Mouse (Mus musculus): ENCODE results near the gene S100a8.

The S100a8 gene

GRCm38 (mm10) chr3:90668846-90669245, at the start of gene S100a8:
Gene S100a8 (plus strand): TSS chr3:90668978.
- DNase-seq (ENCODE audit: low spot score): no peak

- no peak for DNase-seq (ENCODE audit: low spot score)
These were observed 47.2 kb upstream of the S100a8 start for GRCm38 (mm10) chr3:90621552-90621951.

- DNase-seq (ENCODE audit: low spot score): peak; percentile 93
These were observed 45.2 kb upstream of the S100a8 start for GRCm38 (mm10) chr3:90623435-90624071.

- DNase-seq (ENCODE audit: low spot score): no peak
These were observed 43.3 kb upstream of the S100a8 start for GRCm38 (mm10) chr3:90625496-90625895.

GRCm38 (mm10) chr3:90626266-90627021, 42.3 kb upstream of the S100a8 start:
- no peak for DNase-seq (ENCODE audit: low spot score)

- no peak for DNase-seq (ENCODE audit: low spot score)
These were observed 41.4 kb upstream of the S100a8 start for GRCm38 (mm10) chr3:90627366-90627765.

GRCm38 (mm10) chr3:90627807-90628206, 41.0 kb upstream of the S100a8 start:
- DNase-seq (ENCODE audit: low spot score): peak; percentile 74

- no peak for DNase-seq (ENCODE audit: low spot score)
These were observed 39.5 kb upstream of the S100a8 start for GRCm38 (mm10) chr3:90629298-90629697.

- no peak for DNase-seq (ENCODE audit: low spot score)
These were observed 36.8 kb upstream of the S100a8 start for GRCm38 (mm10) chr3:90631984-90632383.

GRCm38 (mm10) chr3:90638511-90639275, 30.1 kb upstream of the S100a8 start:
- no peak for DNase-seq (ENCODE audit: low spot score)

- no peak for DNase-seq (ENCODE audit: low spot score)
These were observed 29.1 kb upstream of the S100a8 start for GRCm38 (mm10) chr3:90639511-90640154.

GRCm38 (mm10) chr3:90640981-90641380, 27.8 kb upstream of the S100a8 start:
- DNase-seq (ENCODE audit: low spot score): no peak

GRCm38 (mm10) chr3:90644220-90644619, 24.6 kb upstream of the S100a8 start:
- DNase-seq (ENCODE audit: low spot score): no peak

- DNase-seq (ENCODE audit: low spot score): no peak
These were observed 21.5 kb upstream of the S100a8 start for GRCm38 (mm10) chr3:90647291-90647690.

- DNase-seq (ENCODE audit: low spot score): no peak
These were observed 19.8 kb upstream of the S100a8 start for GRCm38 (mm10) chr3:90648981-90649380.

- no peak for DNase-seq (ENCODE audit: low spot score)
These were observed 18.9 kb upstream of the S100a8 start for GRCm38 (mm10) chr3:90649832-90650231.

GRCm38 (mm10) chr3:90652878-90653508, 15.8 kb upstream of the S100a8 start:
- DNase-seq (ENCODE audit: low spot score): peak; percentile 93

- no peak for DNase-seq (ENCODE audit: low spot score)
These were observed 15.1 kb upstream of the S100a8 start, which contains the start of gene S100a7a for GRCm38 (mm10) chr3:90653717-90654116. Gene S100a7a (plus strand): TSS chr3:90654017.

GRCm38 (mm10) chr3:90657405-90657804, 11.4 kb upstream of the S100a8 start:
- DNase-seq (ENCODE audit: low spot score): peak; percentile 32

- DNase-seq (ENCODE audit: low spot score): no peak
These were observed 9.3 kb upstream of the S100a8 start for GRCm38 (mm10) chr3:90659364-90660044.

- DNase-seq (ENCODE audit: low spot score): peak; percentile 46
These were observed 4.6 kb upstream of the S100a8 start for GRCm38 (mm10) chr3:90664219-90664618.

Data from MN1 (cell line).